Mouse (Mus musculus) A20 (cell line): Measurements from ENCODE around the gene Prdm16.

Source experiments
- DNase-seq: peaks from one replicate; pipeline ENCODE4 v3.0.0-alpha.2; 2011; ENCODE audit warnings: low read depth, low spot score

The Prdm16 gene

GRCm38 (mm10) chr4:154558041-154558440, 78.6 kb downstream of the Prdm16 start:
- no peak for DNase-seq

GRCm38 (mm10) chr4:154557168-154557567, 79.5 kb downstream of the Prdm16 start:
- no peak for DNase-seq

GRCm38 (mm10) chr4:154556418-154556817, 80.3 kb downstream of the Prdm16 start:
- no peak for DNase-seq

DNA sequence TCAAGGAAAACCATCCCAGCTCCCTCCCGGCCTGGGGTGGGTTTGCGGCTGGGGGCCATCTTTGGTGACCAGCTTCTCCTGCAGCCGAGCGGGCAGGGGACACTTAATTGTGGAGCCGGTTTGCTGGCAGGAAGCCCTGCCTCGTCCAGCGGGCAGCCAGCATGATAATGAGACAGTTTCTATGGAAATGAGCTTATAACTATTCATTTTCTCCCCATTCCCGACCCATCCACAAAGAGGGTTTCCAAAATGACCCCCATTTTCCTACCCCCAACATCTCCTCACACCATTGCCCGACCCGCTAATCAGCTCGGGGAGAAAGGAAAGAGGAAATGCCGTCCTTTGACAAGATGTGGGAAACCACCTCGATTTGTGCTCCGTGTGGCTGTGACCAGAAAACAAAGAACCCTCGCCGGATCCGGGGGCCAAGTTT, 86.7 kb downstream of the Prdm16 start:
- DNase-seq: no peak

DNA sequence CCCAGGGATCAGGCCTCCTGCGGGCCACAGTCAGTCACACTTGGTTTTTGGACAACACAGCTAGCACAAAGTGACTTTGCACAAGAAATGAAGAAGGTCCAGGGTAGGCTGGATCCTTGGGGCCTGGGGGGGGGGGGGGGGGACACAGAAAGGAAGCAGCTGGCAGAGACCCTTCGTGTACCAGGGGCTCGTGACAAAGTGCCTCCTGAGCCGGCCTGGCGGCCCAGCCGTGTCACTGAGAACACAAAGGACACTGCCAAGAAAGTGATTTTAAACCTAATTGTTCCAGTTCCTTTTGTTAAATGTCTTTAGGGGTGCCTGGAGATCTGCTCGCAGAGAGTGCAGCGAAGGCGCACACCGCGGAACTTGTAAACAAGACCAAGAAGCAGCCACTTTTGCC, 87.2 kb downstream of the Prdm16 start:
- DNase-seq: no peak

DNA sequence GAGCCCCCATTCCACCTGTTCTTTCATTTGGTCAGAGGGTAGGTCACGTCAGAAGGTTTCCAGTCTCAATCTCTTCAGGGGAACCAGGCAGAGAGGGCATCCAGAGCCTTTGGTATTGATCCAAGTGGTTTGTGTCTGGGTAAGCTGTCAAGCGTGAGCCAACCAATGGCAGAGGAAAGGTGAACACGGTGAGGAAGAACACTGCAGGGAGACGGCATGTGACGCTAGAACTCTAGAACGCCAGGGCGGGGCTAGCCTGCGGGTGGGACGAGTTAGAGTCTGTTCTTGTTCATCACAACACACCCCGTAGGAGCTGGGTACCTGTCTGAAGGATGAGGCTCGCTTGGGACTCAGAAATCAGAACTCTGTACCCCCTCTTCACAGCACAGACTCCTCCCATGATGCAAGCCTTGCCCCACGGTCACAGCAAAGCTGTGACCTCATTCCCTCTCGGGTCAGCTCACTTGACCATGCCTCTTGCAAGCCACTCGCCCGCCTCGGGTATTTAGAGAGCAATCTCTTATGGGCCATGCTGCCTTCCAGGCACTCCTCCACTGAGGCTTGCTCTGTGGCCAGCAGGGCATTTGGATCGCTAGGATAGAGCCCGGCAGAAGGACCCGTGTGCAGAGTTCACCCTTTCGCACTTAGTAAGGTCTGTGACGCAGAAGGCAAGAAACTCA, 89.4 kb downstream of the Prdm16 start:
- DNase-seq: no peak

DNA sequence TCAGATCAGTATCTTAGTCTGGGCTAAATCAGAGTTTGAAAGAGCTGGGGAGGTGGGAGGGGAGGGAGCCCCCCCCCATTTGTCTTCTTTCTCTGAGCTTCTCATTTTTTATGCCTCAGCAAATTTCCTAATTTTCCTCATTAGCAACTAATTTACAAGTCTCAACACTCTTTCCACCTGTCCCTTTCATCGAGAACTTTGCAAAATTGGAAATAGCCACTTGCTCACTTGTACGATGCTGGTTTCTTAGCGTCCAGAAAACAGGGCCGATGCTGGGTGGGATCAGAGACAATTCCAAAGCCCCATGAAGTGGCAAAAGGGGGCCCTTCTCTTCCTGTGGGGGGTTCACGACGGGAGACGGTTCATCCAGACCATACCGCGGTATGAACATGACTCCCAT, 91.4 kb downstream of the Prdm16 start:
- no peak for DNase-seq

GRCm38 (mm10) chr4:154543921-154544320, 92.8 kb downstream of the Prdm16 start:
- DNase-seq: no peak

DNA sequence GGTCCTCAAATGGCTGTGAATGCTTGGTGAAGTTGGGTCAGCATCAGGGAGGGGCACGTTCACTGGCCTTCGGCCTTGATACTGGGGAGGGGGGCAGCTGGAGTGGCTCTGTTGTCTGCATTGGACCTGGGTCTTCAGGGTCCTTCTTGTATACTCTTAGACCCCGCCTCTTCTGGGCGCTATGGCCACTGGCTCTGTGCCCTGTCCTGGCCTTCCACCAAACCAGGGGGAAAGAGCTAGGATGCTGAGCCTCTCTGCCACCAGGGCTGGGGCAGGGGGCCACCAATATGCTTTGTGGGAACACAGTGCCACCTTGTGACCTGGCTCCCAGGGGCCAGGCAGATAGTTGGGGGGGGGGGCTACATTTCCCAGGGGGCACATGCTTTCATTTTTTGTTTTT, 93.5 kb downstream of the Prdm16 start:
- no peak for DNase-seq

DNA sequence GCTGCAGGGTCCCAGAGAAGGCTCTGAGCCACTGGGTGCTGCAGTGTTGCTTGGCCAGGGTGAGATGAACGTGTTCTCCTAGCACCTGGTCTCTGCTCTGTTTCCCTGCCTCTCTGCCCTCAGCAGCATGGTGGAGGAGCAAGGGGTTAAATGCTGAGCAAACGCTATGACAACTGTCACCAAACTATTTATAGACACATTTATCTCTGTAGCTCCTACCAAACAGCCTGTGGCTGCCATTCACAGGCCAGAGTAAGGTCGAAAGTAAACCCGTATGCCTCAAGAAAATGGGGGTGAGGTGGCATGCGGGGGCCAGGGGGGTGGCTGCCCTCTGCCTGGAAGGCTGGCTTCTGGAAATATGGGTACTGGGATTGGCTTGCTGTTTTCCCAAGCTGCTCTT, 94.1 kb downstream of the Prdm16 start:
- no peak for DNase-seq

- no peak for DNase-seq
Measured at GRCm38 (mm10) chr4:154541632-154542276, 94.9 kb downstream of the Prdm16 start.

GRCm38 (mm10) chr4:154540671-154541070, 96.0 kb downstream of the Prdm16 start:
- DNase-seq: no peak

- DNase-seq: no peak
Measured at GRCm38 (mm10) chr4:154539703-154540102, 97.0 kb downstream of the Prdm16 start.

- DNase-seq: no peak
Measured at GRCm38 (mm10) chr4:154538727-154539126, 97.9 kb downstream of the Prdm16 start.

GRCm38 (mm10) chr4:154536110-154536509, 100.6 kb downstream of the Prdm16 start:
- no peak for DNase-seq

DNA sequence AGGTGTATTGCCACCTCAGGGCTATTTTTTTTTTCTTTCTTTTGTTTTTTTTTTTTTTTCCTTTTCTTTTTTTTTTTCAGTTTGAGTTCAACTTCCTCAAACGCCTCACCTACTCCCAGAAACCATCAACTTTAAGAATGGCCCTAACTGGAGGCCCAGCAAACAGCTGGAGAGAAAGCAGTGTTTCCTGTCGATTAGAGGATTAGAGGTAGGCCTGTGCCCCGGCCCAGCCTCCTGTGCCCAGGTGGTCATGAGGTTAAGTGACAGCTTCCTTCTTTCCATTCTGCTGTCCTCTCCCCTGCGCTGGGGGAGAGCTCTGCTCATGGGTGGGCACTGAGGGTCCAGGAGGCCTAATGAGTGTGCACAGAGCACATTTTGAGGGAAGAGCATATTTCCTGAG, 105.3 kb downstream of the Prdm16 start:
- no peak for DNase-seq

- DNase-seq: no peak
Measured at GRCm38 (mm10) chr4:154530336-154530735, 106.3 kb downstream of the Prdm16 start.

- DNase-seq: no peak
Measured at GRCm38 (mm10) chr4:154527506-154527905, 109.2 kb downstream of the Prdm16 start.

- DNase-seq: no peak
Measured at GRCm38 (mm10) chr4:154526351-154526786, 110.3 kb downstream of the Prdm16 start.

DNA sequence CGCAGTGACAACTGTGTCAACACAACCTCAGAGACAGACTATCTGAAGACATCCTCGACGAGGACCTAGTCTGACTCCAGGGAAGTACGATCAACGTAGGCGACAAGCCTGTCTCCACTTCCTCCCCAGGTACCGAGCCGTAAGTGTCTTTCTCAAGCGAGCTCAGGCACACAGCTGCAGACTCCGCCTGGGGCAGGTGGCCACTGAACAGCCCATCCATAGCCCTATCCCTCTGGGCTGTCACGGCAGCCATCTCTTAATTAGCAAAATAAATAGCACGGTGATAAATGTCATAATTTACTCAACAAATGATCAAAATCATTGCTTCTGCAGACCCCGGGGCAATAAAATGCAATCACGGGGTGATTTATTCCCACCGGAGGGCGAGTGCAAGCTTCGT, 112.8 kb downstream of the Prdm16 start:
- DNase-seq: no peak

DNA sequence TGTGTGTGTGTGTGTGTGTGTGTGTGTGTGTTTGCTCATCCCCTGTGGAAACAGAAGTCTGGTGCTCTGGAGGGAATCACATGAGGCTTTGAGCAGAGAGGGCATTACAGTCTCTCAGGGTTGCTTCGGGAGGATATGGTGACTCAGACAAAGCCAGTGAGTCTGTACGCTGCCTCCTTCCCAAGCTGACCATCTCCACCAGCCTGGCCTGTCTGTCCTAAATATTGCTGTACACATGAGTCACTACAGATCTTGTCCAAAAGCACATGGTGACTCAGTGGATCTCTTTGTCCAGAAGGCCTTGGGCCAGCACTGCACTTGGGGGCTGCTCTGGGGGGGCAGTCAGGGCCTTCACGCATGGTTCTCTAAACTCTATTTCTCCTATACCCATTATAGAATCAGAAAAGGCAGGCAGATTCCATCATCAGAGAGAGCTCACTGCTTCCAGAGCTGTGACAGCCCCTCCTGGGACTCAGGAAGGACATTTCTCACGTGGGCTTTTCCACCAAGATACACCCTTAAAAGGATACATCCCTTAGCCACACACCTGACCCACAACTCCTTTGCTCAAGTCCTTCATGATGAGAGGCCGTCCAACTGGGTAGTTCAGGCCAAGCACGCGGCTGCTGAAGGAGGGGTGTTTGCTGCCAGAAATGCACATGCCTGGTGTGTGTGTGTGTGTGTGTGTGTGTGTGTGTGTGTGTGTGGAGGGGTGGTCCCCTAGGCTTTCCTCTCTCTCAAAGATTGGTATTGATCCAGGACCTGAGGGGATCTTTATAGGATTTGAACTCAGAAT, 114.6 kb downstream of the Prdm16 start:
- no peak for DNase-seq

DNA sequence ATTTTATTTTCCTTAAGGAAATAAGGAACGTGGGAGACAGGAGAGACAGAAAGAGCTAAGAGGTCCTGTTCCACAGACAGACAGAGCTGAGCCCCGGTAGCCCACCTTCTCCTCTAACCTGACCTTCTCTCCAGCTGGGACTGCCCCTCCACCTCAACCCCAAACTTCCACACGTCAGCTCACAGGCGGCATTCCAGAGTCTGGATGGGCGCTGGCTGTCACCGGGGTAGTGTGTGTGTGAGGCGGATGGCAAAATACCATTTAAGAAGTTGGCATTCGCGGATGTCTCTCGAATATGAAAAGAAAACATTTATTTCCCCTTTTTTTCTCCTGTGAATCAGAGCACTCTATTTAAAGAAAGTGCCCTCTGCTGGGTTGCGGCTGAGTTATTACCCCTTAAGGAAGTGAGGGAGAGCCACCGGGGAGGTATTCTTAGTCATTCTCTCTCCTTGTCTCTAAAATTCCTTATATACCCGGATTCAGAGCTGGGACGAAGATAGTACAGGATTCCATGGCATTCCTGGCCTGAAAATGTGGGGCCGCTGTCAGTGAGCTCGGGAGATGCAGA, 117.1 kb downstream of the Prdm16 start:
- no peak for DNase-seq
